Mouse (Mus musculus) neural tube, embryonic 15.5 days (tissue): ENCODE data around the gene Smim15. TPM values are rescaled to one million over a fixed set of nuclear protein-coding genes. Genes with fewer than 3 reads are reported as not detected.

Experiments used
- ATAC-seq: fragments of 200-750 bp; cut with Nextera tagmentation; 2 replicates; pipeline ENCODE4 v1.8.0; 2017; ENCODE audit warnings: mild to moderate bottlenecking, moderate TSS enrichment, moderate library complexity; ENCODE audit not compliant: low FRiP score
- H3K27ac ChIP-seq: fragments of 300-500 bp; sonication (generic); replicated peaks from 2 replicates; pipeline ENCODE4 v1.5.1; 2015; ENCODE audit warnings: mild to moderate bottlenecking, inconsistent platforms
- H3K27me3 ChIP-seq: fragments of 300-500 bp; sonication (generic); replicated peaks from 2 replicates; pipeline ENCODE4 v1.6.1; 2015; ENCODE audit warnings: inconsistent platforms
- H3K36me3 ChIP-seq: fragments of 300-500 bp; sonication (generic); 2 replicates; pipeline ENCODE4 v1.6.1; 2015; ENCODE audit warnings: inconsistent platforms
- H3K4me1 ChIP-seq: fragments of 300-500 bp; sonication (generic); 2 replicates; pipeline ENCODE4 v1.6.1; 2015; ENCODE audit warnings: inconsistent platforms
- H3K4me2 ChIP-seq: fragments of 300-500 bp; sonication (generic); 2 replicates; pipeline ENCODE4 v1.6.1; 2015; ENCODE audit warnings: inconsistent platforms, mild to moderate bottlenecking, moderate library complexity
- H3K4me3 ChIP-seq: fragments of 300-500 bp; sonication (generic); replicated peaks from 2 replicates; pipeline ENCODE4 v1.5.1; 2015; ENCODE audit warnings: mild to moderate bottlenecking, inconsistent platforms
- H3K9ac ChIP-seq: fragments of 300-500 bp; sonication (generic); replicated peaks from 2 replicates; pipeline ENCODE4 v1.6.1; 2015; ENCODE audit warnings: mild to moderate bottlenecking, inconsistent platforms
- H3K9me3 ChIP-seq: fragments of 300-500 bp; sonication (generic); replicated peaks from 2 replicates; pipeline ENCODE4 v1.6.1; 2016; ENCODE audit warnings: inconsistent platforms
- WGBS: fragments of 180-500 bp; shearing (Covaris S2); methylation state at CpG from one replicate; pipeline ENCODE4 v1.1.7; 2015; ENCODE audit warnings: mixed read lengths; 5-methylcytosine and 5-hydroxymethylcytosine counted together
- polyA plus RNA-seq: library from polyadenylated mRNA; unstranded; fragments of >200 nt; fragmentation: Nextera tagmentation; extraction: Ambion mirVana; gene quantifications from 2 replicates; pipeline ENCODE4 v1.2.1, GENCODE M21; 2015

The Smim15 gene
- polyA plus RNA-seq, 1 experiment from 2014 or later, result 35.8 TPM

DNA sequence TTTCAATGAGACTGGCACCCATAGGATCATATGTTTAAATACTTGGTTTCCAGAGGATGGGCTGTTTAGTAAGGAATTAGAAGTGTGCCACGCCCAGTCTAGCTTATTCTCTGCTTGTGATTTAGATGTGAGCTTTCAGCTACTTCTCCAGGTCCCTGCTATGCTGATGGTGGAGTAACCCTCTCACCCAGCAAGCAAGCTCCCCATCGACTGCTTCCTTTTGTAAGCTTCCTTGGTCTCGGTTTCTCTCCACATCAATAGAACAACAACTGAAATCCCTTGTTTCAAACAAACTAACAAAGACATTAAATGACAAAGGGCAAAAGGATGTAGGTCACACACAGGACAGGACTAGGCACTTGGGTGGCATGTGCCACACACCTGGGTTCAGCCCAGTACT, 3.8 kb upstream of the Smim15 start:
- Histone ChIP-seq H3K9ac (no peak overlapping the region), H3K27ac (no peak overlapping the region), H3K4me1 (peaks cover 29% of the 10 kb centered on the region), H3K9me3 (no peaks in the 10 kb centered on the region), H3K36me3 (no peaks in the 10 kb centered on the region), H3K4me2 (no peak overlapping the region), H3K4me3 (no peak overlapping the region), H3K27me3 (no peaks in the 10 kb centered on the region)
- 56% methylated on average over 3 of the region's 3 CpGs for WGBS
- no peak for ATAC-seq

DNA sequence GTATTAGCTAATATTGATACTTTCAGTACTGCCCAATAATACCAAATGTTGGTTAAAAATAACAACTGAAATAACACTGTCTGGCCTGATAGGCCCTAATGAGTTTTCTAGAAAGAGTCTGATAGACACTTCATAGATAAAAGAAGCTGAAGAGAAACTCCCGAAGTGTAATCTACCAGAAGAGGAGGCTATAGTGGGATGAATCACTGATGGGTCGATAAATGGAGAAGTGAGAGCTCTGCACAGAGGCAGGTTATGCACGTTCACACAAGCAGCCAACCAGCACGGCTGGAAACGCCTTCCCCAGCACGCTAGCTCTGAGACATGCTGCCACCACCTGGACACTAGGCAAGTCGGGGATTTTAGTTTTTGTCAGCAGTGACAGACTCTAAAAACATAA, 2.9 kb upstream of the Smim15 start:
- Histone ChIP-seq H3K4me3 (no peak overlapping the region), H3K4me1 (peaks cover 37% of the 10 kb centered on the region), H3K9ac (no peak overlapping the region), H3K27me3 (no peaks in the 10 kb centered on the region), H3K36me3 (no peaks in the 10 kb centered on the region), H3K27ac (no peak overlapping the region), H3K9me3 (no peaks in the 10 kb centered on the region), H3K4me2 (peak overlapping the region; percentile 33)
- 0 out of 2 replicates have a peak, but pooled peaks have one; percentile 32 for ATAC-seq
- 3% methylated on average over 7 of the region's 7 CpGs for WGBS

DNA sequence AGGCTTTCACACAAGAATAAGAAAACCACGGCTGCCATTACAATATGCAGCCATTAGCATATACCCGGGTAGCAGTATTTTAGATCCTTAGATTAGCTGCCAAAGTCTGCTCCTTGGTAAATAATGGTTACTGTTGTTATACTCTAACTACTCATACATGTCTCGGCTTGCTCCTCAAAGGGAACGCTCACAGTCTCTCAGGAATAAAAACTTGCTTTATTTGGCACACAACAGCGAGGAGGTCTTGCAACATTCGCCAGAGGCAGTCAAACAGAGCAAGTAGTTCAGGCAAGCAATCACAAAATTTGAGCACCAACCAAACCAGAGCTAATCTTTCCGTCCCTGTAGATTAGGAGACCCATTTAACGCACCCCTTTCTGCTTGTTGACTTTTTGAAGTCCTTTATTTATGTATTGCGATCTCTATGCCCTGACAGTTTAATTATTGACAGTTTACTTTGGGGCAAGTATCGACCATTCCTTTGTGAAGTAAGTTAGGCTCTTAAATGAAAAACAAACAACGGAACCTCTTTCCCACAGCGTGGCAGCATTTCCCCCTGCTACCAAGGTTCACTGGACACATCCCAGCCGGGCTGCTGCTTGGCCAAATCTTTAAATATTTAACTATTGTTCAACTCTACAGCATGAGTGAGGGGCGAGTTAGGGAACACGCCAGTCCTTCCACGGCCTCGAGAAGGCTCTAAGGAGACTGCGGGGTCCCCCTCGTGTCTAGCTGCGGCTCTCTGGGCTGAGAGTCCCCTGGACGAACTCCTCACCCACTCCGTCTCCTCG, 620 bp upstream of the Smim15 start:
- Histone ChIP-seq H3K4me2 (peak overlapping the region; percentile 66), H3K36me3 (no peaks in the 10 kb centered on the region), H3K9me3 (no peaks in the 10 kb centered on the region), H3K9ac (peak overlapping the region; percentile 87), H3K4me3 (peak overlapping the region; percentile 74), H3K4me1 (peaks cover 37% of the 10 kb centered on the region), H3K27me3 (no peaks in the 10 kb centered on the region), H3K27ac (peak overlapping the region; percentile 94)
- WGBS, result 1% methylated on average over 23 of the region's 23 CpGs
- peak; percentile 60 for ATAC-seq

DNA sequence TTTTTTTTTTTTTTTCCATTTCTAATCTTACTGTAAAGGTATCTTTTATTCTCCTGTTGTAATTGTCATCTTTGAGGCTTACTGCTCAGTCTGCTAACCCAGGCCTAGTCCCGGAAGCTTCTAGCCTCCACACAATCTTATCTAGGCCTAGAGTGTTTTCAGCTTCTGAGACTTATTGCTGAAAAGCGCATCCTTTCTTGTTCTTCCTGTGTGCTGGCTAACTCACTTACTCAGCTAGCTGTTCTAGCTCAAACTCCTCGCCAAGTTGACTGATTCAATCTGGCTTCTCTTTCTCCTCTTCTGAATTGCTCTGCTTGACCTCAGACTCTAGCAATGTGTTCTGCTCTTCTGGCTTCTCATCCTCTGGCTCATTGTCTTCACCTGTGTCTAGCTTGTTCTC, 1.4 kb downstream of the Smim15 start:
- Histone ChIP-seq H3K27me3 (no peaks in the 10 kb centered on the region), H3K9ac (no peak overlapping the region), H3K4me2 (no peak overlapping the region), H3K36me3 (no peaks in the 10 kb centered on the region), H3K27ac (no peak overlapping the region), H3K9me3 (no peaks in the 10 kb centered on the region), H3K4me3 (no peak overlapping the region), H3K4me1 (peaks cover 37% of the 10 kb centered on the region)
- WGBS, result 82% methylated on average over 3 of the region's 3 CpGs
- ATAC-seq, result no peak

DNA sequence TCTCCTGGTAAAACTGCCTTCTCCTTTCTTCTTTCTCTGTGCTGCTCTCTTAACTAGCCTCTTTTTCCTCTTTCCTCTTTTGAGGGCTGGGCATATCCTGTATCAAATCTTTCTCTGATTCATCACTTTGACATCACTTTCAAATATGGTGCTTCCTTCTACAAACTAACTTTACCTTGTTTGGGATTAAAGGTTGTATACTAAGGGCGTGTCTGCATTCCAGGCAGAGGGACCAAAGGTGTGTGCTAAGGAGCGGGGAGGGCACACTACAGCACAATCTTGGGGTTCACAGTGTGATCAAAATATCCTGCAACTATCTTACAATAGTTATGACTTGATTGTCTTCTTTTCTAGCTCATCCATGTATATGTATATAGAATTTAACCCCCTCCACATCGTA, 1.8 kb downstream of the Smim15 start:
- H3K27ac ChIP-seq, result no peak overlapping the region

DNA sequence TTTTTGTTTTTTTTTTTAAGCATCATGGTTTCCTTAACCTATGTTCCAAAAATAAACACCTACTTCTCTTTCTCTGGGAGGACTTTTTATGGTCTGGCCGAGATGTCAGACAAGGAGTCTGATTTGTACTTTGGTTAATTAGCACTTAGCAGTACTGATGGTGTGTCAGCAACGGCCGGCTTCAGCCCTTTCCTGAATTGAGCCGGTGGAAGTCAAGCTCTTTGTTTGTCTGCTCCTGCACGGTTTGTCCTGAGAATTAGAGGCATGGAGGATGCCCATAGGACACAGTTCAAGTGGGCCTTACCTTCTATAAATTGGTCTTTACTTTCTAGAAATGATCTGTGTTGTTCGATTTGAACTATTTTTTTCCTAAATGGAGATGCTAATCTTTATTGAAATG, 2.6 kb downstream of the Smim15 start:
- no peak for ATAC-seq
- Histone ChIP-seq H3K27ac (no peak overlapping the region), H3K4me2 (no peak overlapping the region), H3K4me3 (no peak overlapping the region), H3K9ac (no peak overlapping the region), H3K9me3 (no peaks in the 10 kb centered on the region), H3K27me3 (no peaks in the 10 kb centered on the region), H3K4me1 (peaks cover 28% of the 10 kb centered on the region), H3K36me3 (no peaks in the 10 kb centered on the region)
- WGBS, result 56% methylated on average over 6 of the region's 6 CpGs

More for the DNA sequence above, 1.8 kb downstream of the Smim15 start:
- ATAC-seq, result no peak
- Histone ChIP-seq H3K9ac (no peak overlapping the region), H3K9me3 (no peaks in the 10 kb centered on the region), H3K4me2 (no peak overlapping the region), H3K4me3 (no peak overlapping the region), H3K27me3 (no peaks in the 10 kb centered on the region), H3K36me3 (no peaks in the 10 kb centered on the region), H3K4me1 (peaks cover 33% of the 10 kb centered on the region)
- WGBS, result 96% methylated on average over 3 of the region's 3 CpGs

DNA sequence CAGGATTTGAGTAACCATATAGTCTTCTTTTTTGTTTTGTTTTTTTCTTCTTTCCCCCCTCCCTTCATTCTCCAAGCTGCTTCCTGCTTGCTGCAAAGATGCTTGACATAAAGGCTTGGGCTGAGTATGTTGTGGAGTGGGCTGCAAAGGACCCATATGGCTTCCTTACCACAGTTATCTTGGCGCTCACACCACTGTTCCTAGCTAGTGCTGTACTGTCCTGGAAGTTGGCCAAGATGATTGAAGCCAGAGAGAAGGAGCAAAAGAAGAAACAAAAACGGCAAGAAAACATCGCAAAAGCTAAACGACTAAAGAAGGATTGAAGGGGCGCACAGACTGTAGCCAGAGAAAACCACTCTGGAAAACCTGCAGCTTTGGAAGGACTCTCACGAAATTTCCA, 3.1 kb downstream of the Smim15 start:
- no peak overlapping the region for H3K27ac ChIP-seq
- H3K4me3 ChIP-seq, result no peak overlapping the region
- no peak for ATAC-seq
- peaks cover 26% of the 10 kb centered on the region for H3K4me1 ChIP-seq
- H3K36me3 ChIP-seq, result no peaks in the 10 kb centered on the region
- no peaks in the 10 kb centered on the region for H3K27me3 ChIP-seq
- H3K4me2 ChIP-seq, result no peak overlapping the region
- WGBS, result 84% methylated on average over 6 of the region's 6 CpGs
- H3K9ac ChIP-seq, result no peak overlapping the region
- no peaks in the 10 kb centered on the region for H3K9me3 ChIP-seq

DNA sequence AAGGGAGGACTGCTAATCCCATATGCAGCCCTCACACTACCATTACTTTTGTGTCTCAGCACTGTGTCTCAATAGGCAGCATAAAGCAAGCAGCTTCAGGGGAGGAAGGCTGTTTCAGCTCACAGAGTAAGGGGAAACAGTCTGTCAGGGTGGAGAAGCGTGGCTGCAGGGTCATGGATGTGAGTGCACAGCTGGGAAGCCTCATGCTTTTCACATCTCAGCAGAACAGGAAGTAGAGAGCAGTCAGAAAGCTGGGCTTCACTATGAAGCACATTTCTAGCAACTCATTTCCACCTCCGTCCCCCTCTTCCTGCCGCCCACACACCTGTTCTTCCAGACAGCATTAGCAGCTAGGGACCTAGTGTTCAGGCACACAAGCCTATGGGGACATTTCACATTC, 12.7 kb downstream of the Smim15 start:
- H3K4me2 ChIP-seq, result no peak overlapping the region
- H3K4me1 ChIP-seq, result no peaks in the 10 kb centered on the region
- H3K4me3 ChIP-seq, result no peak overlapping the region
- no peaks in the 10 kb centered on the region for H3K9me3 ChIP-seq
- H3K27ac ChIP-seq, result no peak overlapping the region
- H3K36me3 ChIP-seq, result no peaks in the 10 kb centered on the region
- no peaks in the 10 kb centered on the region for H3K27me3 ChIP-seq
- ATAC-seq, result no peak
- no peak overlapping the region for H3K9ac ChIP-seq
- whole genome bisulfite sequencing, result 83% methylated on average over 3 of the region's 3 CpGs

DNA sequence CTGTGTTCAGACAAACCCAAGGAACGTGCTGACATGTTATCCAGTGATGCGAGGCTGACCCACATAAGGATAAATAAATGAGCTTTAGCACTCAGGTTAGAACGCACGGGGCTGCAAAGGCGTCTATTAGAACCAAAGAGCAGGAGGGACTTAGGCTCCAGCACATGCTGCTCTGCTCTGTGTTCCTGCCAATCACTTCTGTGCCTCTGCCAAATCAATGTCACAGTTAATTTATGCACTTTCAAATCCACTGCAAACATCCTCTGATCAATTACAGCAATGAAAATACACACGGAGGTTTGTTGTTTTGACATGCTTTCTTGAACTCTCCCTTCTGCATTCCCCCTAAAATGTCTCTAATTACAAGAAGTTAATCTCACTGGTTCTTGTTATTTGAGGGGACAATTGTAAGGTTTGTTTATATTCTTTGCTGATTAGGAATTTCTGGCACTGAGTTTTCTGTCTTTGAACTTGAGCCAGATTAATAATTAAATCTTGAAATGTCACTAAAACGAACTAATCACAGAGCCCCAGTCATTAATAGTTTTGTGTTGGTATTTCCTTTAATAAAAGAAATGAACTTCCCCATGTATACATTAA, 16.1 kb downstream of the Smim15 start:
- no peak overlapping the region for H3K9ac ChIP-seq
- no peak overlapping the region for H3K4me2 ChIP-seq
- H3K9me3 ChIP-seq, result no peaks in the 10 kb centered on the region
- no peak overlapping the region for H3K27ac ChIP-seq
- no peaks in the 10 kb centered on the region for H3K4me1 ChIP-seq
- no peak for ATAC-seq
- WGBS, result 52% methylated on average over 7 of the region's 7 CpGs
- no peak overlapping the region for H3K4me3 ChIP-seq
- no peaks in the 10 kb centered on the region for H3K27me3 ChIP-seq
- no peaks in the 10 kb centered on the region for H3K36me3 ChIP-seq

DNA sequence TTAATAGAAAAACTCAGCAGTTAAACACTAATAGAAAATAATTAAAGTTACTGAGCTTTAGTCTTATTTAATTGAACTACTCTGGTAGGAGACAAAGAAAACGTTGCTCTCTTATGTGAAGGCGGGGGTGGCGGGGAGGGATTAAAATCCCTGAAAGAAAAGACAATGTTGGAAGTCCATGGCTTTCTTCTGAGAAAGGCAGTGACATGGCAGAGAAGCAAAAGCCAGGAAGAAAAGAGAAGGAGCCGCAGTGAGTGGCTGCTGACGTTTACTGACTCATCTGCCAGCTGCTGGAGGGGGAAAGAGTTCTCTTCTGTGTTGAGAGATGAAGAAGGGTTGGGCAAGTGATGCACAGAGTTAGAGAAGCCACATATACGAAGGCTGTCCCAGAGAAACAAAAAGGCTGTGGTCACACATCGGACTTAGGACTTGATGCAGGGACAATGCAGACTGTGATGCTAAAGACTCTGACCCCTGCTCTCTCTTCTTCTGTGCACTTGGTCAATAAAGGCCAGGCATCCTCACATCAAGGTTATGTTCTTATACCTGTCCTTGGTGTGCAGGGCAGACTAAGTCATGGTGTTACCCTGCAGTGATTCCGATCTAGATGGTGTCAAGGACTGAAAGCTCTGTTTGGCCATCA, 16.8 kb downstream of the Smim15 start:
- Histone ChIP-seq H3K4me3 (no peak overlapping the region), H3K4me1 (no peaks in the 10 kb centered on the region), H3K36me3 (no peaks in the 10 kb centered on the region), H3K27me3 (no peaks in the 10 kb centered on the region), H3K9ac (no peak overlapping the region), H3K27ac (no peak overlapping the region), H3K9me3 (no peaks in the 10 kb centered on the region), H3K4me2 (no peak overlapping the region)
- WGBS, result 54% methylated on average over 8 of the region's 8 CpGs
- ATAC-seq, result no peak

DNA sequence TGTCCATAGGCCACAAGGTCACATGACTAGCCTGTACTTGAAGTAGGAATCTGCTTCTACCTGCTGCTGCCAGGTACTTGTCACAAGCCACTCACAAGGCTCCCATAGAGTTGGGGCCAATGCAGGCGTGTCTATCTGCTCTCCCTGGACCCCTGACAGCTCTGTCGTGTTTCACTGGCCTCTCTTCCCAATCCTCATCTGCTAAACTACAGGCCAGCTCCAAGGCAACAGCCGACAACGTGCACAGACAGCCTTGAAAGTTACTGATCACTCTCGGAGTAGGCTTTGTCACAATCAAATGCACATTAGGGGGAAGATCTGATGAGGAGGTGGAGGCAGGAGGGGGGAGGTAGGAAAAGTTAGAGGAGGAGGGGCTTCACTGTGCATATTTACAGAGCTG, 18.7 kb downstream of the Smim15 start:
- Histone ChIP-seq H3K27me3 (no peaks in the 10 kb centered on the region), H3K4me1 (no peaks in the 10 kb centered on the region), H3K36me3 (no peaks in the 10 kb centered on the region), H3K9ac (no peak overlapping the region), H3K9me3 (no peaks in the 10 kb centered on the region), H3K4me2 (no peak overlapping the region), H3K27ac (no peak overlapping the region), H3K4me3 (no peak overlapping the region)
- no peak for ATAC-seq
- 79% methylated on average over 5 of the region's 5 CpGs for WGBS
